15 mouse cellular contexts compared by ENCODE assay signal in genomic region chr16:78522974-78523373, GRCm38 (mm10).
"Had no signal": no experiment of that assay in that cellular context is flagged by ENCODE, and none has a peak within 500 bp of the region (broad histone marks: within the 10 kb centered on the region; RNA-seq: fewer than 3 reads in every experiment).

No protein-coding gene starts in this region.

- H3K4me1 ChIP-seq: midbrain, embryonic 10.5 days; midbrain, embryonic 12.5 days; midbrain, embryonic 15.5 days; neural tube, embryonic 12.5 days had no signal

- ATAC-seq: midbrain, embryonic 15.5 days had no signal

- H3K36me3 ChIP-seq: midbrain, embryonic 10.5 days; midbrain, embryonic 12.5 days; midbrain, embryonic 15.5 days; neural tube, embryonic 12.5 days had no signal

- H3K27ac ChIP-seq: liver, embryonic 14.5 days; midbrain, embryonic 10.5 days; midbrain, embryonic 12.5 days; midbrain, embryonic 15.5 days; neural tube, embryonic 12.5 days had no signal

- H3K27me3 ChIP-seq: midbrain, embryonic 12.5 days; midbrain, embryonic 15.5 days; neural tube, embryonic 12.5 days had no signal

- DNase-seq: lung, adult 18-20 months; lung, embryonic 14.5 days; lung, postnatal 10 days; lung, postnatal 4 days; right cerebral cortex, postnatal 14 days; right cerebral cortex, postnatal 4 days; spleen, adult 18-20 months; thymus, adult 18-20 months; thymus, postnatal 14 days; thymus, postnatal 36 days had no signal

- H3K4me3 ChIP-seq: midbrain, embryonic 10.5 days; midbrain, embryonic 12.5 days; midbrain, embryonic 15.5 days; neural tube, embryonic 12.5 days had no signal
